9 mouse cellular contexts compared by ENCODE assay signal in the genomic region with DNA sequence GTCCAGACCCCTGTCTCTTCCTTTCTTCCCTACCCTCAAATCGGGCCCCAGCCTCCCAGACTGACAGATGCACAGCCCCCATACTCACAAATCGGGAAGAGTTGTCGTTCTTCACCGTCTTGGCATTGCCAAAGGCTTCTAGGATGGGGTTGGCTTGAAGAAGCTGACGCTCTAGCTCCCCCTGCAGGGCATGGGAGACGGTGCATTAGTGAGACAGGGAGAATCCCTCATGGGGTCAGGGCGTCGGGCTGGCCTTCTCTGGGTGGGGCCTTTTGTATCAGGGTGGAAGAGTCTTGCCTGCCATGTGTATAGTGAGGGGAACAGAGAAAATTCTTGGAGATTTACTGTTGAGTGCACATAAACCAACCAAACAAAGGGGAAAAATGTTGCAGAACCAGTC. TPM values are rescaled to one million over a fixed set of nuclear protein-coding genes. Genes with fewer than 3 reads are reported as not detected.
DNase-seq lines count a peak whose midpoint lies in the region; ATAC-seq and TF ChIP-seq lines count a peak whose summit lies in the region.
"Had no signal": no experiment of that assay in that cellular context is flagged by ENCODE, and none has a peak within 500 bp of the region (broad histone marks: within the 10 kb centered on the region; RNA-seq: fewer than 3 reads in every experiment).

No protein-coding gene starts in this region.

- no peak overlapping the region for H3K4me2 ChIP-seq in liver, embryonic 12.5 days
- H3K4me2 ChIP-seq in embryonic facial prominence, embryonic 14.5 days (ENCODE audit: low read depth, low read length), result no peak overlapping the region
- H3K4me2 ChIP-seq in liver, embryonic 14.5 days (ENCODE audit: low read depth), result no peak overlapping the region

- no peaks in the 10 kb centered on the region for H3K9me3 ChIP-seq in liver, embryonic 12.5 days (replicated peaks)
- no peaks in the 10 kb centered on the region for H3K9me3 ChIP-seq in embryonic facial prominence, embryonic 14.5 days (ENCODE audit: control insufficient read depth, low read length)
- no peaks in the 10 kb centered on the region for H3K9me3 ChIP-seq in liver, embryonic 14.5 days (ENCODE audit: control insufficient read depth, low read length)

- H3K79me2 ChIP-seq in liver, adult 2 months (ENCODE audit: control insufficient read depth, insufficient read depth, low read length), result no peaks in the 10 kb centered on the region

- no peak for TF ChIP-seq EP300 in liver, embryonic 14.5 days (IDR thresholded peaks at IDR 0.05; ENCODE audit: low read depth)

- H3K9ac ChIP-seq in liver, adult 2 months (ENCODE audit: low read depth, low read length), result no peak overlapping the region
- H3K9ac ChIP-seq in liver, embryonic 12.5 days, result no peak overlapping the region
- H3K9ac ChIP-seq in embryonic facial prominence, embryonic 14.5 days (ENCODE audit: low read depth, low read length), result no peak overlapping the region
- H3K9ac ChIP-seq in liver, embryonic 14.5 days (replicated peaks), result no peak overlapping the region

- ATAC-seq in cerebellum, adult (ENCODE audit: insufficient number of reproducible peaks, low FRiP score, low TSS enrichment), result no peak
- no peak for ATAC-seq in liver, embryonic 12.5 days
- peak; percentile 72; the same call in 1 of the 2 replicates for ATAC-seq in embryonic facial prominence, embryonic 14.5 days (ENCODE audit: low read depth)
- no peak for ATAC-seq in liver, embryonic 14.5 days (ENCODE audit: insufficient read depth)

- no peak overlapping the region for H3K27ac ChIP-seq in liver, adult 2 months (replicated peaks; ENCODE audit: insufficient read depth, low read depth, low read length)
- no peak overlapping the region for H3K27ac ChIP-seq in liver, embryonic 12.5 days
- H3K27ac ChIP-seq in embryonic facial prominence, embryonic 14.5 days (replicated peaks; ENCODE audit: low read depth, low read length), result peak overlapping the region; percentile 44; the same call in 1 of the 2 replicates
- H3K27ac ChIP-seq in liver, embryonic 14.5 days, result no peak overlapping the region

- TF ChIP-seq CTCF in liver, adult 2 months (IDR thresholded peaks at IDR 0.05; ENCODE audit: low read depth, low read length), result peak; percentile 91
- peak; percentile 91 for TF ChIP-seq CTCF in liver, embryonic 14.5 days (IDR thresholded peaks at IDR 0.05; ENCODE audit: low read depth)

- TF ChIP-seq POLR2A in liver, adult 2 months (IDR thresholded peaks at IDR 0.05; ENCODE audit: extremely low read depth, insufficient read depth, low read length), result no peak

- no peaks in the 10 kb centered on the region for H3K36me3 ChIP-seq in liver, adult 2 months (ENCODE audit: control insufficient read depth, insufficient read depth, low read length)
- no peaks in the 10 kb centered on the region for H3K36me3 ChIP-seq in liver, embryonic 12.5 days
- H3K36me3 ChIP-seq in embryonic facial prominence, embryonic 14.5 days (ENCODE audit: control insufficient read depth, insufficient read depth, low read length), result no peaks in the 10 kb centered on the region
- no peaks in the 10 kb centered on the region for H3K36me3 ChIP-seq in liver, embryonic 14.5 days (replicated peaks; ENCODE audit: control insufficient read depth, insufficient read depth, low read depth)

- no peak overlapping the region for H3K4me3 ChIP-seq in liver, adult 2 months (ENCODE audit: insufficient read depth, low read depth, low read length)
- no peak overlapping the region for H3K4me3 ChIP-seq in liver, embryonic 12.5 days
- H3K4me3 ChIP-seq in embryonic facial prominence, embryonic 14.5 days (ENCODE audit: low read depth, low read length), result no peak overlapping the region
- no peak overlapping the region for H3K4me3 ChIP-seq in liver, embryonic 14.5 days (ENCODE audit: insufficient read depth in 1 of 2, low read depth in 2 of 2, low read length in 2 of 2)

- H3K27me3 ChIP-seq in liver, adult 2 months (ENCODE audit: control insufficient read depth, insufficient read depth, low read length), result no peaks in the 10 kb centered on the region
- H3K27me3 ChIP-seq in liver, embryonic 12.5 days (replicated peaks), result 0 out of 2 replicates have a peak, but pooled peaks cover 8% of the 10 kb centered on the region
- no peaks in the 10 kb centered on the region for H3K27me3 ChIP-seq in embryonic facial prominence, embryonic 14.5 days (replicated peaks; ENCODE audit: control insufficient read depth, insufficient read depth, low read length)
- no peaks in the 10 kb centered on the region for H3K27me3 ChIP-seq in liver, embryonic 14.5 days (ENCODE audit: control insufficient read depth, insufficient read depth, low read length)

- WGBS in liver, adult 2 months, result 33% methylated on average over 8 of the region's 8 CpGs
- WGBS in liver, embryonic 12.5 days (ENCODE audit: insufficient replicate concordance), result 16% methylated on average over 8 of the region's 8 CpGs
- WGBS in embryonic facial prominence, embryonic 14.5 days, result 12% methylated on average over 8 of the region's 8 CpGs
- 10% methylated on average over 8 of the region's 8 CpGs for WGBS in liver, embryonic 14.5 days (ENCODE audit: insufficient replicate concordance)

- peak; percentile 63 for DNase-seq in cerebellum, adult 11 months
- DNase-seq in liver, adult 2 months (ENCODE audit: extremely low read depth, low read depth, low spot score), result no peak
- DNase-seq in adrenal gland, postnatal 25 days, result peak; percentile 57
- peak; percentile 65 for DNase-seq in embryonic facial prominence, embryonic 14.5 days (ENCODE audit: low spot score)
- DNase-seq in liver, embryonic 14.5 days (ENCODE audit: low read depth in 3 of 3, low spot score in 3 of 3), result peak in 2 of 3 experiments; percentile 14 to 41
- peak; percentile 32 to 78 for DNase-seq in spleen, postnatal 10 days (ENCODE audit: low spot score in 2 of 2)

- H3K4me1 ChIP-seq in liver, adult 2 months (ENCODE audit: control insufficient read depth, insufficient read depth, low read length), result no peaks in the 10 kb centered on the region
- H3K4me1 ChIP-seq in liver, embryonic 12.5 days, result no peaks in the 10 kb centered on the region
- H3K4me1 ChIP-seq in embryonic facial prominence, embryonic 14.5 days (ENCODE audit: control insufficient read depth, insufficient read depth, low read length), result no peaks in the 10 kb centered on the region
- H3K4me1 ChIP-seq in liver, embryonic 14.5 days (replicated peaks; ENCODE audit: control insufficient read depth in 2 of 2, insufficient read depth in 2 of 2, low read length in 1 of 2), result no peaks in the 10 kb centered on the region

RNA-seq across cellular contexts. Expression of gene Myh14, which starts 15.1 kb away (rescaled TPM):
- 7.0 and 8.0 TPM in 2 replicates for total RNA-seq in liver, adult 2 months (2014; rRNA removed)
- 5.6 and 6.0 TPM in 2 replicates for polyA plus RNA-seq in liver, adult 2 months (2012; rRNA removed)
- polyA plus RNA-seq in liver, embryonic 12.5 days (2016; fragmentation: Nextera tagmentation; extraction: Ambion mirVana), result 0.13 and 0.35 TPM in 2 replicates
- 2.8 and 4.3 TPM in 2 replicates for total RNA-seq in adrenal gland, postnatal 25 days (2021)
- polyA plus RNA-seq in embryonic facial prominence, embryonic 14.5 days (2014; fragmentation: Nextera tagmentation; extraction: Ambion mirVana), result 13.6 and 13.8 TPM in 2 replicates
- polyA plus RNA-seq in liver, embryonic 14.5 days (2012; rRNA removed), result 0.15 and 0.75 TPM in 2 replicates
- 0.09 and 0.23 TPM in 2 replicates for polyA plus RNA-seq in liver, embryonic 14.5 days (2014; fragmentation: Nextera tagmentation; extraction: Ambion mirVana)

RNA-seq across cellular contexts. Expression of gene Izumo2, which starts 53.0 kb away (rescaled TPM):
- total RNA-seq in liver, adult 2 months (2014; rRNA removed), result not detected in 2 replicates
- polyA plus RNA-seq in liver, adult 2 months (2012; rRNA removed), result not detected in 2 replicates
- polyA plus RNA-seq in liver, embryonic 12.5 days (2016; fragmentation: Nextera tagmentation; extraction: Ambion mirVana), result not detected in 2 replicates
- total RNA-seq in adrenal gland, postnatal 25 days (2021), result not detected in 2 replicates
- not detected in 2 replicates for polyA plus RNA-seq in embryonic facial prominence, embryonic 14.5 days (2014; fragmentation: Nextera tagmentation; extraction: Ambion mirVana)
- polyA plus RNA-seq in liver, embryonic 14.5 days (2012; rRNA removed), result not detected in 2 replicates
- polyA plus RNA-seq in liver, embryonic 14.5 days (2014; fragmentation: Nextera tagmentation; extraction: Ambion mirVana), result not detected in 2 replicates
- total RNA-seq: layer of hippocampus, adult 8-10 months had no signal
